Mouse (Mus musculus): ENCODE results near the gene Cdh1.
A peak's percentile ranks its signal among the peaks of the same experiment; 100 is the strongest.

Cdh1 gene

DNA sequence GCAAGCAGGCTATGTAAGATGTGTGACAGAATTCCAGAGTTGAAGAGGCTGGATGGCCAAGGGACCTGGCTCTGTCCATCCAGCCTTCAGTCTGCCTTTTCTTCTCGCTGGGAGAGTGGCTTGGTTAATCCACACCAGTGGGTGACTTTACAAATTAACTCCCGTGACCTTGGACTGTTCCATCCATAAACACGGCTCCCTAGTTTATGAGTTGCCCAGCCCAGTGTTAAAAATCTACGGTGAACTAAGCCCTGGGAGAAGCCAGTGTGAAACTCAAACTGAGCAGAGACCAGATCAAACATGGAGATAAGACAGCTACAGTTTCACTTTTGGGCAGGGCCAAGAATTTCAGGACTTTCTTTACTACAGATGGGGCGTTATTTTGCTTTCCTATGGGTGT is 19.9 kb downstream of the Cdh1 start:
- DNase-seq (ENCODE audit: low spot score) = no peak

DNA sequence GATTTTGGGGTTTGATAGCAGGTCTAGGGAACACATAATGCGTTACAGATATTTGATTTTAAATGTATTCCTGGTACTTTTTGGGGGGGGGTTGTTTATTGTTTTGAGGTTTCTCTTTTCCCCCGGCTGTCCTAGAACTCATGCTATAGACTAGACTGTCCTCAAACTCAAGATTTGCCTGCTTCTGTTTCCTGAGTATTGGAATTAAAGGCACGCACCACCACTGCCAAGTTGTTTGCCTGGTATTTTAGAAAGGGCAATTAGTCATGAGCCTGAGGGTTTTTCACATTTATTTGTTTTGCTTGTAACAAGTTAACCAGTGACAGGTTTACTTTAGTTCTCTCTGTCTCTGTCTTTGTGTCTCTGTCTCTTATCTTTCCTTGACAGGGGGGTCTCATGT is 20.3 kb downstream of the Cdh1 start:
- no peak for DNase-seq (ENCODE audit: low spot score)

DNA sequence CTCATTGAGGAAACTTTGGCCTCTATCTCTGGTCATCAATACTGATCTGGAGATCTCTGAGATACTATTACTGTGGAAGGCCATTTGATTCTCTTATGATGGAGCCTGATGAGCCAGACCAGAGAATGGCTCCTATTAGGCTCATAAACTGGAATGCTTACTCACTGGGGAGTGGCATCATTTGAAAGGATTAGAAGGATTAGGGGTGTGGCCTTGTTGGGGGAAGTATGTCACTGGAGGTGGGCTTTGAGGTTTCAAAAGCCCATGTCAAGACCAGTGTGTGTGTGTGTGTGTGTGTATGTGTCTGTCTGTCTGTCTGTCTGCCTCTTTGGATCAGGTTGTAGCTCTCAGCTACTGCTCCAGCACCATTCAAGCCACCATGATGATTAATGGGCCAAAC is 20.8 kb downstream of the Cdh1 start:
- no peak for DNase-seq (ENCODE audit: low spot score)

DNA sequence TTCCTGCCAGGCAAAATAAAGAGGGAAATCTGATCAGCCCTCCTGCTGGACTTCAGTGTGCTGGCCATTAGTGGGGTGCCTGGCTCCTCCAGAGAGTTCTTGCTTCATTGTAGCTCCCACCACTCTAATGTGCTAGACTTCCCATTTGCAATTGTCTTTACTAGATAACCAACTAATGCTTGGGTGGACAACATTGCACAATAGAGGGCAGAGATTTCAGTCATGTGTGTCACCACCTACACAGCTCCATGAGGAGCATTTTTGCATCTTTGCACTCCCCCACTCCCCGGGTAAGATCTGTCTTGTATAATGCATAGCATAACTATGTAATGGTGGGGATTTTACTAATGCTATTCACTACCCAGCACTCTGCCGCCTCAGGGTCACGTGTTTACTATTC is 21.6 kb downstream of the Cdh1 start:
- no peak for DNase-seq (ENCODE audit: low spot score)

DNA sequence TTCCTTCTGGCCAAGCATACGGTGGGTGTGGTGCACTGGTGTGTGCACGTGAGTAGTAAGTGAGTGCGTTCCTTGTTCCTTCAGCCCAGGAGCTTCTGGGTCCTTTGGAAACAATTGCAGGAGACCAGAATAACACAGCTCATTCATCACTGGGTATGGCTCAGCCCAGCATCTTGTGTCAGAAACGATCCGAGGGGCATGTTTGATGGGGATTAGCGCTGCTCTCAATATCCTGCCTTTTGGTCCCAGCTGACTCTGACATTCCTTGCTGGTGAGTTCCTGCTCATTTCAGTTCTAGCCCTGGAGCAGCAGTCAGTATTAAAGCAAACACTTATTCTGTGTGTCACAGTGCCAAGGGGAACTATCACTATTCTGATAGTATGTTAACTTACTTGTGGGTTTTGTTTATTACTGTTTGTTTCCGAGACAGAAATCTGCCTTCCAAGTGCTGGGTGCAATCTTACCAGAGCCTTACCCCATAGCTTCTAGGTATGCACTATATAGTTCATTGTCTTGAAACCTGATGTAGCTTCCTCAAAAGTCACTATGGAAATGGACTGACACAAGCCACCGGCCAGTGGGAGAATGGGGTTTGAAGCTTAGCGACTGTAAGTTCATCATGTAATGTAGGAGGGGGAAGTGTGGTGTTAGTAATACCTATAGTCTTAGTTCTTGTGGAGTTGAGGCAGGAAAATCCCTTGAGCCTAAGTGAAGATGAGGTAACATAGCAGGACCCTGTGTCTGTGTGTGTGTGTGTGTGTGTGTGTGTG is 23.1 kb downstream of the Cdh1 start:
- no peak for DNase-seq (ENCODE audit: low spot score)

DNA sequence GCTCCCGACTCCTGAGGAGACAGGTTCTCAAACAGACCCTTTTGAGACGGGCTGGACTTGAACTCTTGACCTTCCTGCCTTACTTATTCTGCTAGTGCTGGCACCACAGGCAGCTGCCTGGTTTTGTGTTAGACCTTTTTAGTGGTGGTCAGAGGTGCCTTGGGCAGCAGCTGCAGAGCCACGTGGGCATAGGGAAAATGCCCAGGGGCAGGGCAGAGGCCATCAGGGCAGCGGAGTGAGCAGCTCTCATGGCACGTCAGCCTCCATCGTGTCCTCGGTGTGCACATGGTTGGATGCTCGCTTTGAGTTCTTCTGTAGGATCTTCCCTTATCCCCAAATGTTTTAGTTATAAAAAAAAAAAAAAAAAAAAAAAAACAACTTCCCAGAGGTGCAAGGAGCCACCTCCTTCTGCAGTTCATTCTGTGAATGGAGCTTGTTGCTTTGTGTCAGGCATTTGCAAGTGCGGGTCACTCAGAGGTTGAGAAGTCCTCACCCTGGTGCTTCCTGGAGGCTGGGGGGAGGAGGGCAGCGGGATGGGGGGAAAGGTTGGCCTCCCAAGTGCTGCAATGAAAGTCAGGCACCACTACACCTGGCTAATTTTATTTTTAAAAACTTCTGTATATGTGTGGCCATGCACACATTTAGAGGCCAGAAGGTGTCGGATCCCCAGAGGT is 25.3 kb downstream of the Cdh1 start:
- DNase-seq (ENCODE audit: low spot score) = no peak

DNA sequence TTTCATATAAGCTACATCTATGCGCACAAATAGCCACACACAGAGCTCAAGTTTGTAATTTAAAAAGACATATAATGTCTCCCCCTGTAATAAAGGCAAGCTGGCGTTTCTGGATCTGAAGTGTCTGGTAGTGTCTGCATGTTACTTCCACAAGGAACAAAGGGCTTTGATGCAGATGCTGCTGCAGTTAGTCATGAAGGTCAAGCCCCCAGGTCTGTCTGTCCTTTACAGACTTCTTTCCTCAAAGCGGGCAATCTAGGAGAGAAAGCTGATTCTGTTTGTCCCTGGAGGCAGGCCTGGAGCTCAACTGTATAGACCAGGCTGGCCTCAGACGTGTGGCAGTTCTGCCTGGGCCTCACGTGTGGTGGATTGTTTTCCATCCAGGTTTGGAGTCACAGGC is 26.3 kb downstream of the Cdh1 start:
- DNase-seq (ENCODE audit: low spot score) = no peak

DNA sequence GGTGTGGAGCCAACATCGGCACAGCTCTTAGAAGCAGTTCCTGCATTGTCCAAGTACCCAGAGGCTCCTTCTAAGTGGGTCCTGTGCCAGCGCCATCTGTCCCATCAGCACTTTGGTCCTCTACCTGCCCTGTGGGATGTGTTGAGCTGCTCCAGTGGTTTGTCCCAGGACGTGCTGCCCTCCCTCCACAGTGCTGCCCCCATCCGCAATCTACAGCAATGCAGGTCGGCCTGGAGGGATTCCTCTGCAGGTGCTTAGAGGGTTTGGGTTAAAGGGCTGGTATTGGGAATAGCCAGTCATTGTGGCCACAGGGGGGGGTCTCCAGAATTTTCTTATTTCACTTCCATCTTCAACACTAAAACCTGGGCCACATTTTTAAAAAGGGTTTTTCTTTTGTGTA is 28.8 kb downstream of the Cdh1 start:
- no peak for DNase-seq (ENCODE audit: low spot score)

DNA sequence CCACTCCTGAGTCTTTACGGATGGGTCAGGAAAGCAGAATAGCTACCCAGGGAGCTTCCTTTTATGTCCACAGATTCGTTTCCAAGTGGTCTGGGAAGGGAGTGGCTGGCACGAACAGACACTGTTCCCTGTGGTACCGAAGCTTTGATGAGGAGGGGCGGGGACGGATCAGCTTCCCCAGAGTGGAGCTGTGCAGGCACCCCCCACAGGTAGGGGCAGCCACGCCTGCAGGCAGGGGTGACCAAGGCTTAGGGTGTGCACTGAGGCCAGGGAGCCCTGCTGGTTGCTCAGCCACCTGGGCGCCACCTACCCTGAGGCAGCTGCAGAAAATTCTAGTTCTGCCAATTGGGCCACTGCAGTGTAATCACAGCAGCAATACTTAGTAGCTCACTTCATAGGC is 29.5 kb downstream of the Cdh1 start:
- no peak for DNase-seq (ENCODE audit: low spot score)

DNA sequence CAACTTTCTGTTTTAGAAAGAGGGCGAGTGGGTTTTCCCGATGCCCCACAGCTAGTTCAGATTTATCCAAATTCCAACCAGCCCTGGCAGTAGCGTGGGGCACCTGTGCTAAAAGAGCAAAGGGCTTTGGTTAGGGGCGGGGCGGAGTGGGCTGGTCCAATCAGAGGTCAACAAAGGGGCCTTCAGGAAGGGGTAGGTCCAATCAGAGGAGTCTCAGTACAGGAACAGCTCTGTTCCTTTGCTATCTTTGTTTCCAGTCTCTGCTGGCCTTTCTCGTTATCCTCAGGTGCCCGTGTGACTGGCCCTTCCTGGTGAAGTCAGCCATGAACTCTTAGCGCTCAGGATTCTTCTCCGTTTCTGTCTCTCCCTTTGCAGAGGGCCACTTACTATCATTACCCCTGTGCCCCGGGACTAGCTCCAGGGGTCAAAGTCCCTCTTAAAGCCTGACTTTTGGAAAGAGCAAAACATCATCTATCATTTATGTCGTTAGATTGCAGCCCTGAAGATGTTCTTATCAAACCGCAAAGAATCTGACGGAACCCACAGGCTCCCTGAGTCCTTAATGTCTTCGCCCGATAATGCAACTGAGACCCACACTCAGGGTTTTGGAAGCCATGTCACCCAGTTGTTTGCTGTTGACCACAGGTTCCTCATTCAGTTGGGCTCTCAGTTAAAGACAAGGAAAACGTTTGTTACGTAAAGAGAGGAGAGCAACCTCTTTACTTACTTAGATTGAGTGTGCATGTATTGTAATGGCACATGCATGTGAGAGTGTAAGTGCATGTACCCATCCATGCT is 30.4 kb downstream of the Cdh1 start:
- DNase-seq (ENCODE audit: low spot score) = no peak

DNA sequence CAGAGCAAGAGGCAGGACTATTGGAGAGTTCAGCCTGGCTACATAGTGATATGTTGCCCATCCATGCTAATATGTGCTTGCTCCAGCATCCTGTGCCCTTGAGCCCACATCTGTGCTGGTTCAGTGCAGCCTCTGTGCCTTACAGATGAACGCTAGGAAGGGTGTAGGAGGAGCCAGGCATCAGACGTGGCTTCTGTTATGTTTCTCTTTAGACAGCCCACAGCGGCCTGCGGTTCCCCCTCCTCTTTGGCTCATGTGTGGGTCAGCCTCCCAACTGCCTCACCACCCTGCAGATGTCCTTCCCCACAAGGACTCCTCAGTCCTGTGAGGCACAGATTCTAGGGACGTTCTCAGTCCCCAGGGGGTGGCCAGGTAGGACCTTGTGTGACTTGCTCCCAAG is 32.1 kb downstream of the Cdh1 start:
- DNase-seq (ENCODE audit: low spot score) = no peak

DNA sequence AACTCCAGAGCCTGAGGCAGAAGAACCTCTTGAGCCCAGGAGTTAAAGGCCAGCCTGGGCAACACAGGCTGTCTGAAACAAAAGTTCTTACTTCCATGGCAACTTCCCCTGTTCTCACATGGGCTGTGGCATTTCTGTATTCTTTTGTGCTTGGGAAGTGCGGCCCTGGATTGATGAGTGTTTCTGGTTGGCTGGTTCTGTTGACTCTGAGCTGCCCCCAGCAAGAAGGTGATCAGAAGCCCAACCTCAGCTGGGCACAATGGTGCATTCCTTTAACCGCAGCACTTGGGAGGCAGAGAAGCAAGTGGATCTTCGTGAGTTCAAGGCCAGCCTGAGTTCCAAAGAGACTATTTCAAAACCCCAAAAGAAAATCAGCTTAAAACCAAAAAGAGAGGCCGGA is 34.3 kb downstream of the Cdh1 start:
- DNase-seq (ENCODE audit: low spot score) = no peak

DNA sequence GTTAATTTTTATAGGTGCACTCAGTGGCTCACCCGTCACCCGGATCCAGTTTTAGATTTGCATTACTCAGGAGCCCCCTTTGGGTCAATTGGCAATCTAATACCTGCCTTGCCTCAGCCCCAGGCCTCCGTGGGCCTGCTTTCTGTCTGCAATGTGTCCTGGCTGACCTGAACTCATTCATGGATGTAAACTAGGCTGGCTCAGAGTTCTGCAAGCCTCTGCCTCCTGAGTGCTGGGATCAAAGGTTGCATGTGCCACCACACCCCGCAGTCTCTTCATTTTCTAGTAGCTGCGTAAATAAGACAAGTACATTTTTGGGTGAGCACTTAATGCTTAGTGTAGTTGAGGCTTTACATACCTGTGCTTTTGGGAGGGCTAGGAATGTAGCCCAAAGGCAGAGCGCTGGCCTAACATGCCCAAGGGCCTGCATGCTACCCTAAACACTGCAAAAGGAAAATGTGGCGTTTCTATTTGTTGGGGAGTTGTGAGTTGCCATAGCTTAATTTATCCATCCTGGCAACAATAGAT is 35.7 kb downstream of the Cdh1 start:
- DNase-seq (ENCODE audit: low spot score) = no peak

DNA sequence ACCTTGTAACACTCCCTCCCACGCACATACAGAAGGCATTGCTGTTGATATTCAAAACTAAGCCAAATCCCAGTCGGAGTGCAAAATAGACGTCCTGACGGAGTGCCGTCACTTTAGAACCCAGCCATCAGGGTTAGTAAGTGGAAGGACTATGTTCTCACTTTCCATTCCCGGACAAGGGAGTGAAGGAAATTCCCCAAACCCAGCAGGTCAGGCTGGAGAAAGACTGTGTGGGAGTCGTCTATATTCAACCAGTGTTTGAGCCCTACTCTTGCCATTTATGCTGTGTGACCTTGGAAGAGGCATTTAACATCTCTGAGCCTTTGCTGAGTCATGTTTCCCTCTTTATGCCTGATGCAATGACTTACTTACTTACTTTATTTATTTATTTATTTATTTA is 37.1 kb downstream of the Cdh1 start:
- DNase-seq (ENCODE audit: low spot score) = no peak

DNA sequence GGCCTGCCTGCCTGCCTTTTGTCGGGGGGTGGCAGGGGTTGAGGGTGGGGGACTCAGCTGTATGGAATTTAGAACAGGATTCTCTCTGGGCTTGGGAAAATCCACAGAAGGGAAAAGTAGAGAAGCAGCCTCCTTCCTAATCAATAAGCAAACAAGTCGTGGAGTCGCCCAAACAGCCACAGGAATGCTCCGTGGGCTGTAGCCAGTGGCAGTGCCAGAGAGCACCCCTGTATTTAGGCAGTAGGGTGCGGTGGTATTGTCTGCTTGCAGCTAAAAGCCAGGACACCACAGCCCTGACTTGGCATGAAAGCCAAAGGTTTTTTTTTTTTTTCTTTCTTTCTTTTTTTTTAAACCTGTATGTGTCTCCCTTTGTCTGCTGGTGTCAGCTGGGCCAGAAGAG is 37.8 kb downstream of the Cdh1 start:
- no peak for DNase-seq (ENCODE audit: low spot score)

DNA sequence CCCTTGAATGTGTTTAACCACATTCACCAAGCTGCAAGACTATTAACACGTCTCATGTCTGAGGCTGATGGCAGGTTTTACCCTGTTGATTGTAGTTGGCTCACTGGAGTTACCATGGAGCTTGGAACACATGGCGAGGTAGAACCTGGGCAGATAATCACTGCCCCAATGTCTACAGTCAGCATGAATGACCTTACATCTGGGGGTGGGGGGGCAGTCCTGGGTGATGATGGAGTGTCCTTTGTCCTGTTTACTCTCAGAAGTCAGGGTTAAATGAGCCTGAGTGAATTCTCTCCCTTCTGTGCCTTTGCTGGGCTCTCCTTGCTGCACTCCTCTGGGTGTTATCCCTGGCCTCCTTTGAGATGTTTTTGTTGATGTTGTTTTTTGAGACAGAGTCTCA is 39.0 kb downstream of the Cdh1 start:
- no peak for DNase-seq (ENCODE audit: low spot score)

DNA sequence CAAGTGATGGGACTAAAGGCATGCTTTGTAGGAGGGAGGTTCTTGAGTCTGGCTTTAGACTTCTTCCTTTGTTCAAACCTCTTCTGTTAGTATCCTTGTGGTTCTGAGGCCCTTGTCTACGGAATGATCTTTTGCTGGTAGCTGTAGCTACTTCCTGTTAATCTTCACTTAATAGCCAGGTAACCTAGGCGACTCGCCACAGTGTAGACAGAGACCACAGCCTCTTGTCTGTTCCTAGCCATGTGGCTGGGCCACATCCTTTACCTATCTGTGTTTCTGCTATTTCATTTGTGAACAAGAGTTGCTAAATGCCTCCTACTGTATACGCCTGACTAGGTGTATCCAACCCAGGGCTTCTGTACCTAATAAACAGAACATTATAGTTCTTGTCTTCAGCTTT is 39.9 kb downstream of the Cdh1 start:
- no peak for DNase-seq (ENCODE audit: low spot score)

DNA sequence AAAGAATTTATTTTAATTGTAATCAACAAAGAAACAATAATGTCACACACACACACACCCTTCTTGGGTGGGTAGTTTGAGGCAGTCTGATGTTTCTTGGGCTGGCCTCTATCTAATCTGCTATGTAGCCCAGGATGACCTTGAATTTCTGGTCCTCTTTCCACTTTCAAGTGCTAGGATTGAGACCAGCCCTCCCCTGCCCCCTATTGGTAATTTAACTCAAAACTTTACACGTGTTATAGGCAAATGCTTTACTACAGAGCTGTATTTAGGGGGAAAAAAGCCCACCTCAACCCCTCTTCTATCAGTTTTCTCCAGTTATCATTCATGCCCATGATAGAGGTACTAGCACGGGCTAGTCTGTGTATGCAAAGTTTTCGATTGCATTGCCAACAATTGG is 41.8 kb downstream of the Cdh1 start:
- DNase-seq (ENCODE audit: low spot score) = no peak

DNA sequence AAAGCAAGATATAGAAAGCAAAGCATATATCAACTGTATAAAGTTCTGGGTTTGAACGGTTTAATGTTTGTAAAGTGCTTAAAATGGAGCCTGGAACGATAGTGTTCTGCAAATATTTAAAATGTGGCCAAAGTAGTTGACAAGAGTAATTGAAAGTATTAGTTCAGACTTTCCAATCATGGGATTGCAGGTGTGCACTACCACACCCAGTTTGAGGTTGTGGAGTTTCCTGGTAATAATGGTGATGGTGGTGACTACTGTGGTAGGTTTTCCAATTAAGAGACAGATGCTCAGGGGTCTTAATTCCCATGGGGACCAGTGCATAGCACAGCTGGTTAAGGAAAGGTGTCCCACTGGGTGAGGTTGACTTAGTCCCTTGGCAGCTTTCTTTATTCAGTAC is 43.0 kb downstream of the Cdh1 start:
- DNase-seq (ENCODE audit: low spot score) = no peak

DNA sequence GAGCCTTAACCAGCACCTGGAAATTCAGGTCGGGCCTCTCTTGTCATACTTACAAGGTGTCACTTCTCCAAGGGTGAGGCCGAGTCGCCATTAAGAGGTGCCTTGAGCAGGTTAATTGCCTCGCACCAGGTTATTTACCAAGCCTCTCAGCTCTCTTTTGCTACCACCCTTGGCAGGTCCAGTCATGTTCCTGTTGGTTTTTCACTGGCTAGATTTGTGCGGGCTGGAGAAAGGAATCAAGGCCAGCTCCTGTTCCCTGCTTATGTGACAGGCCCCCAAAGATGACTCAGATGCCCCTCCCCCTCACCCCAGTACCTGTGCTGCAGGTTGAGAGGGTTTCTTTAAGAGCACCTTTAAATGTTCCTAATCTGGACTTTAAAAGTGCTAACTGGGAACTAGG is 43.6 kb downstream of the Cdh1 start:
- no peak for DNase-seq (ENCODE audit: low spot score)

DNA sequence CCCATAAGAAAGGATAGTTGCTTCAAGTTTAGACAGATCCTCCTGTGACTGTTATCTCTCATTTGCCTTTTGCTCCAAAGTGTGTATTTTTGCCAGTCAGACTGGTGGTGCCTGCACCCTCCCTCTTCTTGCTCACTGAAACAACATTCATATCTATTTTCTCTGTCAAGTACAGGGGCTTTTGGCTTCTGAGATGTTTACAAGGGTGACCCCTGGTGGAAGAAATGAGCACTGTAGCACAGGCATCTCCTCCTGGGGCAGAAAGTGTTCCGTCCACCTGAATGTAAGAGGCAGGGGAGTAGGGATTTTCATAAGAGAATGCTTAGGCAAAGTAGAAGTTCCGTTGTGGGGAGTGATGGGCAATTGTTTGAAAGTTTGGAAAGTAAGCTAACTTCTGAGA is 44.2 kb downstream of the Cdh1 start:
- peak; percentile 86 for DNase-seq (ENCODE audit: low spot score)

DNA sequence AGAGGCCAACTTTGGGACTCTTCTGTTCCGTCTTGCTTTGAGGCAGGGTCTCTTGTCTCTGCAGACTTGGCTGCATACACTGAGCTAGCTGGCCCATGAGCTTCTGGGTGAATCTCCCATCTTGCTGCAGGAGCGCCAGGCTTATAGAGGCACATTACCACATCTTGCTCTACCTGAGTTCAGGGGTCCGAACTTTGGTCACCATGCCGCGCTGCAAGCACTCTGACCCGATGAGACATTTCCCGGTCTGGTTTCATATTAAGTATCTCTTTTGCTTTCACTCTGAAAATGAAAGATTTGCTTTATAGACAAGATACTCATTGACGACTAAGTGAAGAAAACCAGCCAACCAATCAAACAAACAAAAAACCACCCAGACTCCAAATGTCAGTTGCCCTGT is 45.3 kb downstream of the Cdh1 start:
- no peak for DNase-seq (ENCODE audit: low spot score)

DNA sequence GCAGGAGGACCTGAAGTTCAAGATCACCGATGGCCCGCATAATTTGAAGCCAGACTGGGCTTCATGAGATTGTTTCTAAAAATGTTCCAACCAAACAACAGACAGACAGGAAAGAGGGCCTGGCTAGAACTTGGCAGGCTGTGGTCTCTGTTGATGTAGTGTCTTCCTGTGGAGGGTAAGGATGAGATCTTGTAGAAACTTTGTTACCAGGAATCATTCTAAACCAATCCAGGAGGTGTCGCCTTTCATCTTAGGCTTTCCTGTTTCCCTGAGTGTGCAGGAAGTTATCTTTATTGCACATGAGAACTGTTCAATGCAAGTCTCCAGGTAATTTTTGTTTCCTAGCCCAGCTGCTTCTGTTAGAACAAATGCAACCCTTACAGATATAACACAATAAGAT is 48.8 kb downstream of the Cdh1 start:
- no peak for DNase-seq (ENCODE audit: low spot score)

All from retina, embryonic 14.5 days (tissue).